Comparison of ENCODE assay signal across 7 mouse cellular contexts in the genomic region with DNA sequence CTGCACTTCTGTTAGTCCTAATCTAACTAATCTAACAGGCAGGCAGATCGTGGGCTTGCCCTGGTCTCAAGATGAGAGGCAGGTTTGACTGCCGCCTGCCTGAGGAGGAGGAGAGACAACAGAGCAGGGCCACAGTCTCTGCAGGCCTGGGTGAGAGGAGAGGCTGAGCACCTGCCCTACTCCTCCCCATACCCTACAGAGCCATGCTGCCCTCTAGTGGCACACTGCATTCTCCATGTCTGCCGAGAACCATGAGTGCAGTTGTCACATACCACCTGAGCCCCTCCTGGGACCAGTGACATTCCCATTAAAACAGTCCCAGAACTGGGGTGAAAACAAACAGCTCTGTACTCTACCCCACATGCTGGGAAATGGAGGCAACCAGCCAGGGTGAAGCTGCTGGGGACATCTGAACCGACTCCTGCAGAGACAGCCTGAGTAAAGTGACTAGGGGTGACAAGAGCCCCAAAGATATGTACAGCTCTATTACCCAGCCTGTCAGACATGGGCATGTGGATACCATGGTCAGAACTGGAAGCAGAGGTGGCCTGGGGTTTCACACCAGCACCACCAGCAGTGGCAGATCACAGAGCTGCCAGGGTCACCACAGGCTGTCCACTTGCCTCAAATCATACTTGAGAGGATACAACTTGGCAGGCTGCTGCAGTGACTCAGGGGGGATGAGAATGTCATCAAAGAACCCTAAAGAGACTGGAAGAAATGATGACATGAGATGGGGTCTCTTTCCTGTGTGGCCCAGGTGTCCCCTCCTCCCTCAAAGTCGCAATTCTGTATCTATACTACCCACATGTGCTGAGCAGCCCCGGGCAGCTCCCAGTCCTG. TPM values are rescaled to one million over a fixed set of nuclear protein-coding genes. Genes with fewer than 3 reads are reported as not detected.
DNase-seq lines count a peak whose midpoint lies in the region; ATAC-seq and TF ChIP-seq lines count a peak whose summit lies in the region.

No protein-coding gene starts in this region.

- peaks cover 4% of the 10 kb centered on the region; the same call in 1 of the 2 replicates for H3K79me2 ChIP-seq in CH12.LX (replicated peaks; ENCODE audit: control insufficient read depth, extremely low read depth, insufficient read depth, poor library complexity, severe bottlenecking)

- in situ Hi-C loops in CH12.LX (cut with MboI; ENCODE audit: low pct_ligation_motif_present, low pct_unique_long_range_greater_than_20kb, low sequenced_read_pairs): loop anchor here (25.0 kb wide), 1 partner anchor 206 kb away; no protein-coding TSS in a partner anchor

- H3K9ac ChIP-seq in CH12.LX (ENCODE audit: insufficient read depth, low read depth): no peak overlapping the region
- no peak overlapping the region for H3K9ac ChIP-seq in lung, postnatal 0 days (replicated peaks; ENCODE audit: low read depth)

- H3K27me3 ChIP-seq in CH12.LX (replicated peaks): no peaks in the 10 kb centered on the region
- H3K27me3 ChIP-seq in lung, postnatal 0 days (replicated peaks; ENCODE audit: insufficient read depth, low read length): no peaks in the 10 kb centered on the region

- peaks cover 54 to 95% of the 10 kb centered on the region in 2 experiments for H3K36me3 ChIP-seq in CH12.LX (replicated peaks in 1 of 2; ENCODE audit: control insufficient read depth in 1 of 2, insufficient read depth in 1 of 2, low read length in 1 of 2)
- peaks cover 17% of the 10 kb centered on the region; the same call in 1 of the 2 replicates for H3K36me3 ChIP-seq in lung, postnatal 0 days (ENCODE audit: insufficient read depth, low read length)

- H3K4me1 ChIP-seq in CH12.LX (ENCODE audit: control insufficient read depth in 1 of 2, insufficient read depth in 2 of 2): peaks cover 7 to 15% of the 10 kb centered on the region in 2 experiments; a peak in 1 of 4 replicates
- H3K4me1 ChIP-seq in lung, postnatal 0 days (ENCODE audit: insufficient read depth, low read depth, low read length): no peaks in the 10 kb centered on the region

- no peaks in the 10 kb centered on the region for H3K9me3 ChIP-seq in CH12.LX (replicated peaks; ENCODE audit: low read length)
- no peaks in the 10 kb centered on the region for H3K9me3 ChIP-seq in lung, postnatal 0 days (ENCODE audit: low read length)

- H3K4me2 ChIP-seq in CH12.LX (ENCODE audit: insufficient read depth, low read depth, poor library complexity, severe bottlenecking): no peak overlapping the region
- no peak overlapping the region for H3K4me2 ChIP-seq in lung, postnatal 0 days (replicated peaks; ENCODE audit: low read depth, low read length)

- intact Hi-C loops in gastrocnemius, postnatal 36 days (cut with DNase I): loop anchor here (2.0 to 5.0 kb wide), 2 partner anchors 87 to 181 kb away; no protein-coding TSS in a partner anchor

- 56% methylated on average over 6 of the region's 6 CpGs for WGBS in lung, postnatal 0 days

- peak; percentile 67 for DNase-seq in CH12.LX (ENCODE audit: extremely low read depth)
- DNase-seq in R1 (ENCODE audit: low read depth, low spot score): peak; percentile 79
- peak; percentile 74 to 76 for DNase-seq in cerebellum, postnatal 36 days
- peak; percentile 63 to 68 for DNase-seq in gastrocnemius, postnatal 36 days
- peak; percentile 88 for DNase-seq in kidney, postnatal 10 days
- peak; percentile 65 for DNase-seq in lung, postnatal 0 days (ENCODE audit: low spot score)
- peak; percentile 44 to 45 for DNase-seq in right cerebral cortex, postnatal 36 days (ENCODE audit: low spot score in 2 of 2)

- peak; percentile 76 for ATAC-seq in lung, postnatal 0 days

- TF ChIP-seq RAD21 in CH12.LX (IDR thresholded peaks at IDR 0.05; ENCODE audit: low read depth, low read length): peak; percentile 76

- TF ChIP-seq EP300 in CH12.LX (IDR thresholded peaks at IDR 0.05; ENCODE audit: low read length): no peak
- TF ChIP-seq EP300 in lung, postnatal 0 days (IDR thresholded peaks at IDR 0.05): no peak

- TF ChIP-seq POLR2A in CH12.LX (IDR thresholded peaks at IDR 0.05; ENCODE audit: low read depth, low read length): no peak

- H3K27ac ChIP-seq in CH12.LX (ENCODE audit: insufficient read depth, low read depth): no peak overlapping the region
- no peak overlapping the region for H3K27ac ChIP-seq in lung, postnatal 0 days (ENCODE audit: low read length)

- TF ChIP-seq CTCF in CH12.LX (conservative IDR thresholded peaks at IDR 0.05 in 1 of 2, IDR thresholded peaks at IDR 0.05 in 1 of 2; ENCODE audit: low read depth in 2 of 2, low read length in 2 of 2): peak; percentile 87
- peak; percentile 93 for TF ChIP-seq CTCF in lung, postnatal 0 days (IDR thresholded peaks at IDR 0.05)

- dilution Hi-C loops in CH12.LX (cut with MboI; ENCODE audit: extremely low pct_ligation_motif_present, extremely low pct_unique_long_range_greater_than_20kb, low sequenced_read_pairs): no loop called here

- no peak overlapping the region for H3K4me3 ChIP-seq in CH12.LX (replicated peaks in 1 of 3; ENCODE audit: low read depth in 2 of 3, low read length in 2 of 3, poor library complexity in 1 of 3)
- no peak overlapping the region for H3K4me3 ChIP-seq in lung, postnatal 0 days (ENCODE audit: low read depth, low read length)

TF ChIP-seq in CH12.LX, 34 proteins besides CTCF, POLR2A, EP300 and RAD21:
- TF ChIP-seq SMC3 (IDR thresholded peaks at IDR 0.05; ENCODE audit: low read depth, low read length) (peak; percentile 74), IRF4 (IDR thresholded peaks at IDR 0.05; ENCODE audit: low read depth, low read length) (0 out of 2 replicates have a peak, but pooled peaks have one; percentile 30), MAZ (IDR thresholded peaks at IDR 0.05; ENCODE audit: low read depth, low read length) (0 out of 2 replicates have a peak, but pooled peaks have one; percentile 32), MXI1 (IDR thresholded peaks at IDR 0.05; ENCODE audit: low read depth, low read length) (no peak), ZC3H11A (IDR thresholded peaks at IDR 0.05; ENCODE audit: low read depth, low read length) (peak; percentile 12; the same call in 1 of the 2 replicates), GABPA (IDR thresholded peaks at IDR 0.05; ENCODE audit: insufficient replicate concordance, low read depth, low read length) (no peak), POLR2AphosphoS2 (IDR thresholded peaks at IDR 0.05; ENCODE audit: low read depth, low read length) (0 out of 2 replicates have a peak, but pooled peaks have one; percentile 7)

RNA-seq across cellular contexts. Expression of a gene that starts 8.2 kb away (rescaled TPM):
- total RNA-seq in CH12.LX (2012; rRNA removed) (59.3 and 64.9 TPM in 2 replicates), CH12.LX (2014; rRNA removed) (40.5 and 40.7 TPM in 2 replicates)
- 153 and 224 TPM in 2 replicates for polyA plus RNA-seq in CH12.LX (2012; ENCODE audit: insufficient read length, low read depth)
- total RNA-seq in gastrocnemius, postnatal 36 days (2021): 1 to 10 TPM; 7.7 TPM
- 41.8 and 43.1 TPM in 2 replicates for polyA plus RNA-seq in lung, postnatal 0 days (2015; fragmentation: Nextera tagmentation; extraction: Ambion mirVana)

RNA-seq across cellular contexts. Expression of a gene that starts 18.7 kb away (rescaled TPM):
- total RNA-seq in CH12.LX (2012; rRNA removed): 0.08 and 0.13 TPM in 2 replicates
- total RNA-seq in CH12.LX (2014; rRNA removed): not detected in 2 replicates
- 0.43 and 0.45 TPM in 2 replicates for polyA plus RNA-seq in CH12.LX (2012; ENCODE audit: insufficient read length, low read depth)
- 1 to 10 TPM; 1.8 to 2.3 TPM for total RNA-seq in gastrocnemius, postnatal 36 days (2021)
- polyA plus RNA-seq in lung, postnatal 0 days (2015; fragmentation: Nextera tagmentation; extraction: Ambion mirVana): 3.8 TPM in 2 replicates

RNA-seq across cellular contexts. Expression of a gene that starts 42.9 kb away (rescaled TPM):
- total RNA-seq in CH12.LX (2012; rRNA removed): 120 and 128 TPM in 2 replicates
- 48.3 and 51.8 TPM in 2 replicates for total RNA-seq in CH12.LX (2014; rRNA removed)
- 140 and 153 TPM in 2 replicates for polyA plus RNA-seq in CH12.LX (2012; ENCODE audit: insufficient read length, low read depth)
- total RNA-seq in gastrocnemius, postnatal 36 days (2021): 10 to 100 TPM; 14.7 to 15.5 TPM
- polyA plus RNA-seq in lung, postnatal 0 days (2015; fragmentation: Nextera tagmentation; extraction: Ambion mirVana): 22.1 and 23.4 TPM in 2 replicates

RNA-seq across cellular contexts. Expression of a gene that starts 45.7 kb away (rescaled TPM):
- total RNA-seq in CH12.LX (2012; rRNA removed) (177 and 190 TPM in 2 replicates), CH12.LX (2014; rRNA removed) (150 and 161 TPM in 2 replicates)
- polyA plus RNA-seq in CH12.LX (2012; ENCODE audit: insufficient read length, low read depth): 205 and 222 TPM in 2 replicates
- 1,000 to 10,000 TPM; 1,185 to 1,290 TPM for total RNA-seq in gastrocnemius, postnatal 36 days (2021)
- polyA plus RNA-seq in lung, postnatal 0 days (2015; fragmentation: Nextera tagmentation; extraction: Ambion mirVana): 89.2 and 90.8 TPM in 2 replicates

RNA-seq across cellular contexts. Expression of a gene that starts 46.1 kb away (rescaled TPM):
- total RNA-seq in CH12.LX (2012; rRNA removed) (86.3 and 126 TPM in 2 replicates), CH12.LX (2014; rRNA removed) (116 and 137 TPM in 2 replicates)
- polyA plus RNA-seq in CH12.LX (2012; ENCODE audit: insufficient read length, low read depth): 177 and 228 TPM in 2 replicates
- 10 to 100 TPM; 38.1 to 39.4 TPM for total RNA-seq in gastrocnemius, postnatal 36 days (2021)
- 80.3 and 88.8 TPM in 2 replicates for polyA plus RNA-seq in lung, postnatal 0 days (2015; fragmentation: Nextera tagmentation; extraction: Ambion mirVana)

Comparison
In these comparisons a context has a peak if more than half of its experiments do, and no peak if none do; other contexts are left out.
1. RNA of a gene that starts 8.2 kb away (total RNA-seq): 40.5 to 64.9 TPM in CH12.LX; 7.7 TPM in gastrocnemius, postnatal 36 days; every median in the first group is over 4 times any median in the second.
2. Peak in every context shown above with its lines, with median percentiles within 50 percentile points of each other: DNase-seq.